Mouse (Mus musculus) ES-E14 (cell line): ENCODE measurements around the gene Gm4181.

ENCODE experiments used
- CHD2 ChIP-seq: IDR thresholded peaks from 2 replicates; pipeline ENCODE4 v1.6.1; 2014; ENCODE audit warnings: mild to moderate bottlenecking, low read depth, low read length, inconsistent platforms
- MAFK ChIP-seq: IDR thresholded peaks from 2 replicates; pipeline ENCODE4 v1.6.1; 2014; ENCODE audit warnings: mild to moderate bottlenecking, low read depth, low read length, inconsistent platforms; ENCODE audit not compliant: insufficient read depth
- ZC3H11A ChIP-seq: IDR thresholded peaks from 2 replicates; pipeline ENCODE4 v1.6.1; 2012; ENCODE audit warnings: low read depth, mild to moderate bottlenecking, inconsistent platforms, low read length, borderline replicate concordance
- ZNF384 ChIP-seq: IDR thresholded peaks from 2 replicates; pipeline ENCODE4 v1.6.1; 2012; ENCODE audit warnings: low read depth, low read length, inconsistent platforms

- TF ChIP-seq ZC3H11A (no peak), MAFK (no peak), CHD2 (no peak), ZNF384 (no peak)
Observed at GRCm38 (mm10) chr14:51611210-51611609, 24.3 kb downstream of the Gm4181 start, which contains the start of gene Gm17078.
